Mouse (Mus musculus) myocyte (in vitro differentiated cells): Measurements from ENCODE around the gene Mroh3.

Experiments
- CEBPB ChIP-seq: IDR thresholded peaks from 2 replicates; pipeline ENCODE4 v1.6.1; 2011; ENCODE audit warnings: mild to moderate bottlenecking, moderate library complexity; ENCODE audit not compliant: poor library complexity, insufficient read depth, severe bottlenecking
- E2F4 ChIP-seq: IDR thresholded peaks from one replicate; pipeline ENCODE4 v1.6.1; 2011; ENCODE audit warnings: mild to moderate bottlenecking, control low read depth, moderate library complexity; ENCODE audit not compliant: insufficient read depth
- MAX ChIP-seq: IDR thresholded peaks from one replicate; pipeline ENCODE4 v1.6.1; 2011; ENCODE audit warnings: low read depth, mild to moderate bottlenecking, control low read depth
- MYOD1 ChIP-seq, 3 experiments: IDR thresholded peaks; one replicate each; pipeline ENCODE4 v1.6.1; 2011; ENCODE audit warnings: control low read depth in 2 of 3, low read depth in 2 of 3, mild to moderate bottlenecking in 2 of 3, moderate library complexity in 1 of 3; ENCODE audit not compliant: insufficient read length in 2 of 3, control insufficient read depth in 1 of 3
- MYOG ChIP-seq, 3 experiments: IDR thresholded peaks; one replicate each; pipeline ENCODE4 v1.6.1; 2011; ENCODE audit warnings: control low read depth in 2 of 3, low read depth in 2 of 3, mild to moderate bottlenecking in 2 of 3; ENCODE audit not compliant: insufficient read length in 2 of 3, control insufficient read depth in 1 of 3, insufficient read depth in 1 of 3
- POLR2A ChIP-seq: IDR thresholded peaks from one replicate; pipeline ENCODE4 v1.6.1; 2011; ENCODE audit warnings: low read depth, mild to moderate bottlenecking, control low read depth, moderate library complexity; ENCODE audit not compliant: insufficient read length
- POLR2AphosphoS2 ChIP-seq: IDR thresholded peaks from one replicate; pipeline ENCODE4 v1.6.1; 2011; ENCODE audit warnings: low read depth, control low read depth; ENCODE audit not compliant: insufficient read length
- REST ChIP-seq: IDR thresholded peaks from one replicate; pipeline ENCODE4 v1.6.1; 2011; ENCODE audit warnings: mild to moderate bottlenecking, control low read depth, moderate library complexity; ENCODE audit not compliant: insufficient read depth, insufficient read length
- SRF ChIP-seq: IDR thresholded peaks from one replicate; pipeline ENCODE4 v1.6.1; 2011; ENCODE audit warnings: low read depth; ENCODE audit not compliant: control insufficient read depth, insufficient read length
- TCF12 ChIP-seq: IDR thresholded peaks from one replicate; pipeline ENCODE4 v1.6.1; 2011; ENCODE audit warnings: mild to moderate bottlenecking, control low read depth; ENCODE audit not compliant: poor library complexity, insufficient read depth, severe bottlenecking
- TCF3 ChIP-seq: IDR thresholded peaks from one replicate; pipeline ENCODE4 v1.6.1; 2011; ENCODE audit warnings: low read depth, control low read depth; ENCODE audit not compliant: insufficient read length
- USF1 ChIP-seq: IDR thresholded peaks from one replicate; pipeline ENCODE4 v1.6.1; 2011; ENCODE audit warnings: low read depth, mild to moderate bottlenecking, control low read depth, moderate library complexity

- TF ChIP-seq MAX (no peak), POLR2AphosphoS2 (no peak), POLR2A (no peak), TCF12 (no peak), E2F4 (no peak), USF1 (no peak), MYOD1 (IDR thresholded peaks at IDR 0.05; ENCODE audit: control insufficient read depth in 1 of 3, insufficient read length in 2 of 3, low read depth in 2 of 3) (no peak), REST (no peak), TCF3 (no peak), CEBPB (no peak), MYOG (IDR thresholded peaks at IDR 0.05; ENCODE audit: control insufficient read depth in 1 of 3, insufficient read depth in 1 of 3, insufficient read length in 2 of 3, low read depth in 2 of 3) (no peak), SRF (no peak)
Observed at GRCm38 (mm10) chr1:136232986-136233790, 20.6 kb upstream of the Mroh3 start.
